Mouse (Mus musculus): Measurements from ENCODE around the gene Ubxn1.
A peak's percentile ranks its signal among the peaks of the same experiment; 100 is the strongest.
"Not testable (repeated sequence)": the region's sequence is repeated elsewhere in the genome, so short reads cannot be mapped to it uniquely, and the experiment has no call there.

Gene Ubxn1

GRCm38 (mm10) chr19:8871267-8872186, at the start of gene Ubxn1:
Gene Ubxn1 (plus strand): TSS chr19:8871496.
- peak; percentile 99 for DNase-seq

GRCm38 (mm10) chr19:8822696-8823095, 48.6 kb upstream of the Ubxn1 start:
- no peak for DNase-seq

GRCm38 (mm10) chr19:8829660-8830059, 41.6 kb upstream of the Ubxn1 start, which contains the start of gene AC129217.1:
Gene AC129217.1 (plus strand): TSS chr19:8829773.
- no peak for DNase-seq

- DNase-seq = no peak
Measured at GRCm38 (mm10) chr19:8830664-8831063, 40.6 kb upstream of the Ubxn1 start.

GRCm38 (mm10) chr19:8831262-8831661, 40.0 kb upstream of the Ubxn1 start:
- peak; percentile 15 for DNase-seq

- DNase-seq = no peak
Measured at GRCm38 (mm10) chr19:8832971-8833370, 38.3 kb upstream of the Ubxn1 start.

GRCm38 (mm10) chr19:8836327-8836726, 35.0 kb upstream of the Ubxn1 start:
- DNase-seq = not testable (repeated sequence)

GRCm38 (mm10) chr19:8837251-8837791, 34.0 kb upstream of the Ubxn1 start, which contains the start of gene Bscl2:
Gene Bscl2 (plus strand): TSS chr19:8837467.
- peak; percentile 94 for DNase-seq

- DNase-seq = peak; percentile 61
Measured at GRCm38 (mm10) chr19:8838041-8838730, 33.1 kb upstream of the Ubxn1 start.

GRCm38 (mm10) chr19:8839103-8839907, 32.0 kb upstream of the Ubxn1 start, which contains the start of gene Gng3:
Gene Gng3 (minus strand): TSS chr19:8839194.
- peak; percentile 87 for DNase-seq

- peak; percentile 83 for DNase-seq
Measured at GRCm38 (mm10) chr19:8839908-8840791, 31.1 kb upstream of the Ubxn1 start.

- no peak for DNase-seq
Measured at GRCm38 (mm10) chr19:8841012-8841411, 30.3 kb upstream of the Ubxn1 start.

- DNase-seq = no peak
Measured at GRCm38 (mm10) chr19:8842961-8843360, 28.3 kb upstream of the Ubxn1 start.

GRCm38 (mm10) chr19:8844371-8845129, 26.7 kb upstream of the Ubxn1 start:
- DNase-seq = peak; percentile 87

- no peak for DNase-seq
Measured at GRCm38 (mm10) chr19:8848356-8848755, 22.9 kb upstream of the Ubxn1 start.

- peak; percentile 68 for DNase-seq
Measured at GRCm38 (mm10) chr19:8850402-8850901, 20.8 kb upstream of the Ubxn1 start, which contains the start of gene Lrrn4cl. Gene Lrrn4cl (plus strand): TSS chr19:8850768.

- DNase-seq = no peak
Measured at GRCm38 (mm10) chr19:8851639-8852038, 19.7 kb upstream of the Ubxn1 start.

- DNase-seq = no peak
Measured at GRCm38 (mm10) chr19:8852236-8852928, 18.9 kb upstream of the Ubxn1 start.

- no peak for DNase-seq
Measured at GRCm38 (mm10) chr19:8853117-8853516, 18.2 kb upstream of the Ubxn1 start.

GRCm38 (mm10) chr19:8857689-8858088, 13.6 kb upstream of the Ubxn1 start:
- peak; percentile 60 for DNase-seq

All from retina, postnatal 1 day (tissue).